Mouse (Mus musculus) R1 (cell line): Measurements from ENCODE around the gene Bglap2.
"Not testable (repeated sequence)": the region's sequence is repeated elsewhere in the genome, so short reads cannot be mapped to it uniquely, and the experiment has no call there.

Source experiments
- DNase-seq: peaks from one replicate; pipeline ENCODE4 v3.0.0-alpha.2; 2018; ENCODE audit warnings: low read depth, low spot score

Gene Bglap2

DNA sequence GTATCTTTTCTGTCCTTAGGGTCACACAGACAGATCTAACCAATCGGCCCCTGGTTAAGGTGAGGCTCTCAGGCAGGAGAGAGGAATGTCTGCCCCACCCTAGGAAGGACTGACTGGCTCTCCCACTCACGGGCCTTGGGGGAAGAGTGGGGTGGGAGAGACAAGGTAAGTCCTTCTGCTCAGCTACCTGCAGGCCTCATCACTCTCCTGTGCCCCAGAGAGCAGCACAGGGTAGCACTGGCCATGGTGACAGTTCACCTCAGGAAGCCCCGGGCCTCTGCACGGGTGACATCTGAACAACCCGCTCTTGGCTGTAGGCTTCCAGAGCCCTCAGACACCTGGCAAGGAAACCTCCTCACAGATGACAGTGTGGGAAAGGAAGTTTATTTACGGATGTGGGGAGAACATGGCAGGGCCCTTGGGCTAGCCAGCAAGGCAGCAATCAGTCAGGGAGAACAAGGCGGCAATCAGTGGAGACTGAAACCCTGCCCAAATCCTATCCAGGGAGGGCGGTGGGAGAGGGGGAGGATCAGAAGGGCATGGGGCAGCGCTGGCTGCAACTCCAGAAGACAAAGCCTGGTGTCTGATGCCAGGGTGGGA is 15.4 kb upstream of the Bglap2 start:
- peak; percentile 46 for DNase-seq

DNA sequence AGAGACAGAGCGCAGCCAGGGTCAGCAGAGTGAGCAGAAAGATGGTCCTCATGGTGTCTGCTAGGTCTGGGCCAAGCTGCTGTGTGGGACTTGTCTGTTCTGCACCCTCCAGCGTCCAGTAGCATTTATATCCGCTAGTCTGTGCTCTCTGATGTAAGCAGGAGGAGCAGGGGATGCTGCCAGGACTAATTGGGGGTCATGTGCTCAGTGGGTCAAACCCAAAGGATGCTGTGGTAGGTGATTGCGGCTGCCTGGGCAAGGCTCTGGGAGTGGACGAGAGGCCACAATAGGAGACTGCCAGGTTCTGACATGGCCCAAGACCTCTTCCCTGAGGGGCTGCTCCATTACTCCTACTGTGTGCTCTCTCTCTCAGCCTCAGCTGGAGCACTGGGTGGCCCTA is 5.9 kb upstream of the Bglap2 start, which contains the start of gene Bglap:
Bglap (minus strand) TSS at position 101 of the 400 bp plus-strand sequence.
- no peak for DNase-seq

DNA sequence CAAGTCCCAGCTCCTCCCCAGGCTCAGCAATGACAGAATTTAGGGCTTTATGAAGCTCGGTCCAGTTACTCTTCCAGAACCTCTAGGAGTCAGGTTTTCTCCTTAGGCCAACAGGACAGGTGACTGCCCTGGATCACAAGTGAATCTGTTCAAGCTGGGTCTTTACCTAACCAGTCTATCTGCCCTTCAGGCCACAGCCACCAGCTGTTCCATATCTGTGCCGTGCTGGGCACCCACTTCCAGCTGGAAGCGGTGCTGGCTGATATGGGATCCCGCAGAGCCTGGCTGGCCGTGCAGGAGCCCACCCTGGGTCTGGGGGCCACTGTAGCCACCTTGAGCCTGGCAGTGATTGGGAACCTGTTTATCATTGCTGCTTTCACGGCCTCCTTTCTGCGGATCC is 3.9 kb upstream of the Bglap2 start:
- DNase-seq = not testable (repeated sequence)

DNA sequence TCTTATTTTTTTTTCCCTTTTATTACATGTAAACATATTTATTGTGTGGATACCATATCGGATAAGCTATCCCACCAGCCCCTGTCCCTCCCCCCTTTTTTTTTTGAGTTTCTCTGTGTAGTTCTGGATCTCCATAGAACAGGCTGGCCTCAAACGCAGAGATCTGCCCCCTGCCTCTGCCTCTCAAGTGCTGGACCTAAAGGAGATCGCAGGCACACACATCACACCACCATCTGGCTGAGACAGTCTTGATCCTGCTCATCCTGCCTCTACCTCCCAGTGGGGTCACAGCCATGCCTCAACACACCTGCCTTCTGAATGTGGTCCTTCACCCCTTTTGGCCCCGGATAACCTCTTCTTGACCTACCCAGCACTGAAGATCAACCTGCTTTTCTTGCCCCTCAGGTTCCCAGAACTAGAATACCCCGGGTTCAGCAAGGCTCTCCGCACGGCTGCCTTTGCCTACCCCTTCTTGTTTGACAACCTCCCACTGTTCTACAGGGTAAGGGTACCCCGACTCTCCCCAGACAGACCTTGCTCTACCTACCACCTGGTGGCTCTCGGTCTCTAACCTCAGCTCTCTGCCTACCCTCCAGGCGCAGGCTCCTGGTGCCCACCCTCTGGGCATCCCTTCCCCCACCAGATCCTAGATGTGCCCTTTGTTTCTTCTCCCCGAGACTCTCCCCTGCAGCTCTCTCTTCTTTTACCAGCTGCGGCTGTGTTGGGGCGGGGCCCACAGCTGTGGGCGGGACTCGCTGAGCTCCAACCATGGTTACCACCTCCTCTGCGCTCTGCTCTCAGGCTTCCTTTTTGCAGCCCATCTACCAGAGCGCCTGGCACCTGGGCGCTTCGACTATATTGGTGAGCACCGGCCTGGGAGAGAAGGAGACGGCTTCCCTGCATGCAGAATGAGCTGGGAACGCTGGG is 3.2 kb upstream of the Bglap2 start:
- peak; percentile 70 for DNase-seq

DNA sequence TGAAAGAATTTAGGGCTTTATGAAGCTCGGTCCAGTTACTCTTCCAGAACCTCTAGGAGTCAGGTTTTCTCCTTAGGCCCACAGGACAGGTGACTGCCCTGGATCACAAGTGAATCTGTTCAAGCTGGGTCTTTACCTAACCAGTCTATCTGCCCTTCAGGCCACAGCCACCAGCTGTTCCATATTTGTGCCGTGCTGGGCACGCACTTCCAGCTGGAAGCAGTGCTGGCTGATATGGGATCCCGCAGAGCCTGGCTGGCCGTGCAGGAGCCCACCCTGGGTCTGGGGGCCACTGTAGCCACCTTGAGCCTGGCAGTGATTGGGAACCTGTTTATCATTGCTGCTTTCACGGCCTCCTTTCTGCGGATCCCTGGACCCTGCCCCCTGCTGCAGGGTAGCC is 1.9 kb downstream of the Bglap2 start:
- DNase-seq = not testable (repeated sequence)

DNA sequence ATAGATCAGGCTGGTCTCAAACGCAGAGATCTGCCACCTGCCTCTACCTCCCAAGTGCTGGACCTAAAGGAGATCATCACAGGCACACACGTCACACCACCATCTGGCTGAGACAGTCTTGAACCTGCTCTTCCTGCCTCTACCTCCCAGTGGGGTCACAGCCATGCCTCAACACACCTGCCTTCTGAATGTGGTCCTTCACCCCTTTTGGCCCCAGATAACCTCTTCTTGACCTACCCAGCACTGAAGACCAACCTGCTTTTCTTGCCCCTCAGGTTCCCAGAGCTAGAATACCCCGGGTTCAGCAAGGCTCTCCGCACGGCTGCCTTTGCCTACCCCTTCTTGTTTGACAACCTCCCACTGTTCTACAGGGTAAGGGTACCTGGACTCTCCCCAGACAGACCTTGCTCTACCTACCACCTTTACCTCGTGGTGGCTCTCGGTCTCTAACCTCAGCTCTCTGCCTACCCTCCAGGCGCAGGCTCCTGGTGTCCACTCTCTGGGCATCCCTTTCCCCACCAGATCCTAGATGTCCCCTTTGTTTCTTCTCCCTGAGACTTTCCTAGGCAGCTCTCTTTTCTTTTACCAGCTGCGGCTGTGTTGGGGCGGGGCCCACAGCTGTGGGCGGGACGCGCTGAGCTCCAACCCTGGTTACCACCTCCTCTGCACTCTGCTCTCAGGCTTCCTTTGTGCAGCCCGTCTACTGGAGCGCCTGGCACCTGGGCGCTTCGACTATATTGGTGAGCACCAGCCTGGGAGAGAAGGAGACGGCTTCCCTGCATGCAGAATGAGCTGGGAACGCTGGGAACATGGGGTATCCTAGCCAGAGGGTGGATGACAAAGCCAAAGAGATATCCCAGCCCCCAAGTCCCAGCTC is 2.5 kb downstream of the Bglap2 start:
- peak; percentile 71 for DNase-seq

DNA sequence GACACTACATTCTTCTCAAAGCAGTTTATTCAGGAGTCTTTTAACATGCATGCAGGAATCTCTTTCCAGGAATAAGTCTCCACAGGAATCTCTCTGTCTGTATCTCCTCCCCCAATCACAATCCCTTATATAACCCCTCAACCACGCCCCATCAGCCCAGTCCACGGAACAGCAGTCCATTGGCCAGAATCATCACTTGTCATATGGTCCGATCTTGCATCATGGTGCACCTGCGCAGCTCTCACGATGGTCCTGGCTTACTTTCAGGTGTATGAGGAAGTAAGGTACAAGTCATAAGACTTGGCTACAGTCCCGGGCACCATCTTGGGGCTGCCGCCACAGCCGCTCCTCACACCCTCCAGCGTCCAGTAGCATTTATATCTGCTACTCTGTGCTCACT is 5.9 kb downstream of the Bglap2 start, which contains the start of gene Bglap3:
Bglap3 (minus strand) TSS at position 101 of the 400 bp plus-strand sequence.
- DNase-seq = peak; percentile 47

DNA sequence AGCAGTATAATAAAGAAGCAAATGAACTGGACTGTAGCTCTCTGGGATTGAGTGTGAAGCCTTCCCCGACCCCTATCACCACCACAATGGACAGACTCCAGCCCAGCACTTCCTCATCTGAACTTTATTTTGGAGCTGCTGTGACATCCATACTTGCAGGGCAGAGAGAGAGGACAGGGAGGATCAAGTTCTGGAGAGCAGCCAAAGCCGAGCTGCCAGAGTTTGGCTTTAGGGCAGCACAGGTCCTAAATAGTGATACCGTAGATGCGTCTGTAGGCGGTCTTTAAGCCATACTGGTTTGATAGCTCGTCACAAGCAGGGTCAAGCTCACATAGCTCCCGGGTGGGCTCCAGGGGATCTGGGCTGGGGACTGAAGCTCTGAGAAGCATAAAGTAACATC is 10.0 kb downstream of the Bglap2 start:
- DNase-seq = not testable (repeated sequence)

DNA sequence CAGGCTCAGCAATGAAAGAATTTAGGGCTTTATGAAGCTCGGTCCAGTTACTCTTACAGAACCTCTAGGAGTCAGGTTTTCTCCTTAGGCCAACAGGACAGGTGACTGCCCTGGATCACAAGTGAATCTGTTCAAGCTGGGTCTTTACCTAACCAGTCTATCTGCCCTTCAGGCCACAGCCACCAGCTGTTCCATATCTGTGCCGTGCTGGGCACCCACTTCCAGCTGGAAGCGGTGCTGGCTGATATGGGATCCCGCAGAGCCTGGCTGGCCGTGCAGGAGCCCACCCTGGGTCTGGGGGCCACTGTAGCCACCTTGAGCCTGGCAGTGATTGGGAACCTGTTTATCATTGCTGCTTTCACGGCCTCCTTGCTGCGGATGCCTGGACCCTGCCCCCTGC is 11.0 kb downstream of the Bglap2 start:
- DNase-seq = not testable (repeated sequence)

DNA sequence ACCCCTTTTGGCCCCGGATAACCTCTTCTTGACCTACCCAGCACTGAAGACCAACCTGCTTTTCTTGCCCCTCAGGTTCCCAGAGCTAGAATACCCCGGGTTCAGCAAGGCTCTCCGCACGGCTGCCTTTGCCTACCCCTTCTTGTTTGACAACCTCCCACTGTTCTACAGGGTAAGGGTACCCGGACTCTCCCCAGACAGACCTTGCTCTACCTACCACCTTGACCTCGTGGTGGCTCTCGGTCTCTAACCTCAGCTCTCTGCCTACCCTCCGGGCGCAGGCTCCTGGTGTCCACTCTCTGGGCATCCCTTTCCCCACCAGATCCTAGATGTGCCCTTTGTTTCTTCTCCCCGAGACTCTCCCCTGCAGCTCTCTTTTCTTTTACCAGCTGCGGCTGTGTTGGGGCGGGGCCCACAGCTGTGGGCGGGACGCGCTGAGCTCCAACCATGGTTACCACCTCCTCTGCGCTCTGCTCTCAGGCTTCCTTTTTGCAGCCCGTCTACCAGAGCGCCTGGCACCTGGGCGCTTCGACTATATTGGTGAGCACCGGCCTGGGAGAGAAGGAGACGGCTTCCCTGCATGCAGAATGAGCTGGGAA is 11.6 kb downstream of the Bglap2 start:
- DNase-seq = peak; percentile 52

DNA sequence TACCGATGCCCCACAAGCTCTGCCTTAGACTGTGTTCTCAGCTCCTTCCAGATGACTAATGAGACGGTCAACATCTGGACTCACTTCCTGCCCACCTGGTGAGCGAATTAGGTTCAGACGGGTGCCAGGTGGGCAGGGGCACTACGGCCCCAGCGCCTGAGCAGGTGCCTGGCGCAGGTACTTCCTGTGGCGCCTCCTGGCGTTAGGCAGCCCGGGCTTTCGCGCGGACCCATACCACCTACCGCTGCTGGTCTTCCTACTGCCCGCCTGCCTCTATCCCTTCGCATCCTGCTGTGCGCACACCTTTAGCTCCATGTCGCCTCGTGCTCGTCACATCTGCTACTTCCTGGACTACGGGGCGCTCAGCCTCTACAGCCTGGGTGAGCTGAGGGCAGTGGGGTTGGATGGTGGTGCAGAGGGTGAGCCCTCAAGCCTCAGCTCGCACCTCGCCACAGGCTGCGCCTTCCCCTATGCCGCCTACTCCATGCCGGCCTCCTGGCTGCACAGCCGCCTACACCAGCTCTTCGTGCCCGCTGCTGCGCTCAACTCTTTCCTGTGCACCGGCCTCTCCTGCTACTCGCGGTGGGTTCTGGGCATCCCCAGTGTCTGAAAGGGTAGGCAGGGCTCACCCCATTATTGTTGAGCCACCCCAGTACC is 12.7 kb downstream of the Bglap2 start:
- no peak for DNase-seq

DNA sequence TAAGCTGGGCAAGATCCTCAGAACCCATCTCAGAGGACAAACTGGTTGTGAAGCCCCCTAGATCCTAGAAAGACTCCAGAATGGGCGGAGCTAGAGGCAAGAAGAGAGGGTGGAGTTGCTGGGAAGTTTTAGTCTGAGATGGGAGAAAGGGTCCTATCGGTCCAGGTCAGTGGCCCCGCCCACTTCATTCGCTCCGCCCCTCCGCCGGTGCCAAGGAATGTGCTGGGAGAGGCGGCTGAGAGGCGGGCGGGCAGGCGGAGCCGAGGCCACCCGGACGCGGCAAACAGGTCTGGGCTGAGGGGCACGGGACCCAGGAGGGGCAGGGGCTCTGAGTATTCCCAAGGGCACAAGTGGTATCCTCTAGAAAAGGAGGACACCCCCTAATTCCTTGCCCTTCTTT is 14.2 kb downstream of the Bglap2 start, which contains the start of gene Paqr6:
Paqr6 (plus strand) TSS at position 248 of the 400 bp plus-strand sequence.
- DNase-seq = peak; percentile 90

DNA sequence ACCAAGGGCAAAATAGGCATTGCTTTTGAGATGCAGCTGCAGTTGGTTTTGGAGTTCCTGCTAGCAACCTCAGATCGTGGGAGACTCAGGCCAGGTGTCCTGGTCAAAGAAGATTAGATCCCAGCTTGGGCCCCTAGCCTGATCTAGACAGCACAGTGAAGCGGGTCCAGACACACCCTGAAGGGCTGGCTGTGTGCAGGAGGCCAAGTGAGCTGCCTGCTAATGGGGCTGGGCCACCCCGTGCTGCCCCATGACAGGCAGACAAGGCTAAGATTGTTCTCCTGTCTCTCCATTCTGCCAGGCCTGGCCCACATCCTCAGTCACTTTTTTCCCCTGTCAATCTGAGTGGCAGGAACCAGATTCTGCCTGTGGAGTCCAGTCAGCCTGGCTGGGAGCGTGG is 14.8 kb downstream of the Bglap2 start:
- DNase-seq = no peak

DNA sequence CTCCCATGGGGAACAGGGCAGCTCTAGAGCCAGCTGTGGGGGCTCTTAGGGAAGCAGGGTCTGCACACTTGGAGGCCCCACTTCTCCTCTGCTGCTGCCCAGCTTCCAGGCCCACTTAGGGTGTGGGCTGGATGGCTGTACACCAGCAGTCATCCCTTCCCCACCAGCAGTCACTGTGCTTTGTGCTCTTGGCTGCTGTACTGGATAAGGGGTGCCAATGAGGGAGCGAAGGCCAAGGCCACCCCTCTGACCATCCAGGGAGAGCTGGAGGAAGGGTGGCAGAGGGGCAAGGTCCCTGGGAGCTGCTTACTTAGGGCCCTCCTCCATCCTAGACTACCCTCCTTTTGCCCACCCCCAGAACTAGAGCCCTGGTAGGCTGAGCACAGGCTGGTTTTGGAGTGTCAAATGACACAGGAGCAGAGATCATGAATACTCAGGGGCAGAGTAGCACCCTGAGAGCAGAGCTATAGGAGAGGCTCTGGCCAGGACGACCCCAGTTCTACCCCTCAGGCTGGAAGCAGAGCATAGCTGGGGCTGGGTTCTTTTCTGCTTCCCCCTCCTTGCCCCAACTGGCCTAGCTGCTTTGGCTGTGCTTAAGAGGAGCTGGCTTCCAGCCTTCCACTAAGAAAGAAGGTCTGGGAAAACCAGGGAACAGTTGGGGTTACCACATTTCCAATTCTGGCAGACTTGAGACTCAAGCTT is 16.7 kb downstream of the Bglap2 start:
- DNase-seq = no peak

DNA sequence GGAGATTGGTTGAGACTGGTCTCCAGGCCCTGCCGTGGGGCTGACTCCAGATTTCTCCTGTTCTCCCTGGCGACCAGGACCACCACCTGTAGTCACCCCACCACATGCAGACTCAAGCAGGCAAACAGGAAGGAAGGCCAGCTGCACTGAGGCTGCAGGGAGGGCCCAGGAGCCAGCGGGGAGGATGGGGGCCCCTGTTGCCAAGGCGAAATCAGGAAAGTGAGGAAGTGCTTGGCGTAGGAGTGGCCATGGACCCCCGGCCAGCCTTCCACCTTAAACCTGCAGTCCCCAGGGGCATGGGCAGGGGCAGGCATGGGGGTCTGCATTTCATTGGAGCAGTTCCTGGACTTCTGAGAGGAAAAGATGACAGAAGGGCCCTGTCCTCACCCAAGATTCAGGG is 17.4 kb downstream of the Bglap2 start:
- DNase-seq = no peak

DNA sequence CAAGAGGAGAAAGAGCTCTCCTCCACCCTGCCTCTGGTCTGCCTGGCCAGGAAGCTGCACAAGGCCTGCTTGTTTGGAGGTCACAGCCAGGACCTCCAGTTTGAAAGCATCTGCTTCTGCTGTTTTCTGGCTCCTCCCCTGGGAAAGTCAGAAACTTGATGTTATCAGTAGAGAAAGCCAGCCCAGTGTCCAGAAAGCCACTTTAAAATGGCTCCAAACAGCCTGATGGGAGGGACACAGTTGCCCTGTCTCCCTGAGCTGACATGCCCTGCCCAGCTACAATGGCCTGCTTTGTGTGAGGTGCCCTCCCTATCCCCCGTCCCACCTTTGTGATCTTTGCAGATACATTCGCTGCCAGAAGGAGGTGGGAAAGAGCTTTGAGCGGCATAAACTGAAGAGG is 18.5 kb downstream of the Bglap2 start:
- no peak for DNase-seq

DNA sequence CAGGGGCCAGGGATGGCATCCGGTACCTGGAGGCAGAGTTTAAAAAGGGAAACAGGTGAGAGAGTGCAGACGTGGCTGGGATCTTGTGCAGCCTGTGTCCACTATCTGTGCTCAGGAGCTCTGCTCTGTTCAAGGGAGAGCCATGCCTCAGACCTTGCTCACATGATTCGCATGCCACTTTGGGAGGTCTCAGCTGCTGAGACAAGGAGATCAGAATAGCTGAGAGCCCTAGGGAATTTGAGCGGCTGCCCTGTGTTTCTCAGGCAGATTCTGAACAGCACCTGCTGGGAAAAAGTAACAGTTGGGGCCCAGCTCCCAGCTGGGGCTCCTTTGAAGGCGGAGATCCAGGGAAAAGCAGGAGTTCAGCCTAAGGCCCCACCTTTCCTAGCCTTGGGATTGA is 18.9 kb downstream of the Bglap2 start:
- DNase-seq = no peak

DNA sequence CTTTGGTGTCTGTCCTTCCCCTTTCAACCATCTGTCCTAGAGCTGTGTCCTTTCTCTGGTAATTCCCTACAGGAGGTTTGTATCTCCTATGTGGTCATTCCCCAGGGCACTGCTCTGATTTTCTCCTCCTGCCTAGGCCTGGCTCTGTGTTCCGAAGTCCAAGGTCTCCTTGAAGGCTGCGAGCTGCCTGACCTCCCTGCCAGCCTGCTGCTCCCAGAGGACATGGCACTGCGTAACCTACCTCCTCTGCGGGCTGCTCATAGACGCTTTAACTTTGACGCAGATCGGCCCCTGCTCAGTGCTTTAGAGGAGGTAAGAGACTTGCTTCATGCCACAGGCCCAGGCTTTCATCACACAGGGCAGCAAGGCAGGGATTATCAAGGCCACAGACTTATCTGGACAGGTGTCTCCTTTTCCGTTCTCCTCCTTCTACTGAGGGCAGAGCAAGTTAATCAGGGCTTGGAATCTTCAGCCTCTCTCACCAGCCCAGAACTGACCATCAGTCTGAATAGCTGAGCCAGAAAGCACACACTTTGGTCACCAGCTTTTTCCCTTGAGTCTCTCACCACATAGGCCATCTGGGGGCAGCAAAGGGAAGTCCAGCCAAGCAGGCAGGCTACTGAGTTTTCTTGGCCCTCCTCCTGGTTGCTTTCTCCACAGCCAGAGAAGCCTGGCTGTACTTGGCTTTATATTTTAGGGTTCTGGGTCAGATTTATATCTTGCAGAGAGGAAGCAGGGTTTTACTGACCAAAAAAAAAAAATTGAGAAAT is 23.9 kb downstream of the Bglap2 start:
- DNase-seq = no peak

DNA sequence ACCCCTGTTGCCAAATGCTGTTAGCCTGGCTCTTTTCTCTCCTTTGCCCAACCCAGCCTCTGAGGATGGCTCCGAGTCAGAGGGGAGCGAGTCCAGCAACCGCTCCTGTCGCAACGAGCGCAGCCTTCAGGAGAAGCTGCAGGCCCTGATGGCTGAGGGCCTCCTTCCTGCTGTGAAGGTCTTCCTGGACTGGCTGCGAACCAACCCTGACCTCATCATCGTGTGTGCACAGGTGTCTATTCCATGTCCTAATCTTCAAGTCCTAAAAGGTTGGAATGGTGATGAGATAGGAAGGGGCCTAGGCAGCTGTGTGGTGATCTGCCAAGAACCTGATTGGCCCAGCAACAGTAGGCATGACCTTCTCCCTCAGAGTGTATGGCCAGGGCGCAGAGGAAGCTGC is 25.6 kb downstream of the Bglap2 start:
- no peak for DNase-seq
